Mouse (Mus musculus) ES-E14 (cell line): ENCODE data around the gene Itga2b. TPM values are rescaled to one million over a fixed set of nuclear protein-coding genes. Genes with fewer than 3 reads are reported as not detected.
A peak's percentile ranks its signal among the peaks of the same experiment; 100 is the strongest.

ENCODE experiments used
- DNase-seq: peaks from one replicate; pipeline ENCODE4 v3.0.0-alpha.2; 2013; ENCODE audit warnings: low read depth, low spot score
- H3K27ac ChIP-seq: 2 replicates; pipeline ENCODE4 v1.5.1; 2012; ENCODE audit warnings: low read depth, mild to moderate bottlenecking, low read length, moderate library complexity, mixed read lengths; ENCODE audit not compliant: poor library complexity, insufficient read depth, severe bottlenecking
- H3K36me3 ChIP-seq: 2 replicates; pipeline ENCODE4 v1.6.1; 2012; ENCODE audit warnings: mild to moderate bottlenecking, low read length, moderate library complexity, mixed read lengths; ENCODE audit not compliant: control insufficient read depth, poor library complexity, insufficient read depth, severe bottlenecking
- H3K4me1 ChIP-seq, 2 experiments: fragments of 150-350 bp in 1 of 2; sonication (generic) in 1 of 2; 2 replicates each; pipeline ENCODE4 v1.6.1; 2012; ENCODE audit warnings: low read length in 2 of 2, mild to moderate bottlenecking in 1 of 2, mixed read lengths in 1 of 2; ENCODE audit not compliant: control insufficient read depth in 2 of 2, insufficient read depth in 2 of 2, poor library complexity in 1 of 2
- H3K4me3 ChIP-seq, 2 experiments: fragments of 150-350 bp in 1 of 2; sonication (generic) in 1 of 2; 2 replicates each; pipeline ENCODE4 v1.5.1; 2012; ENCODE audit warnings: low read length in 2 of 2, low read depth in 1 of 2, mild to moderate bottlenecking in 1 of 2, mixed read lengths in 1 of 2; ENCODE audit not compliant: insufficient read depth in 1 of 2, poor library complexity in 1 of 2, severe bottlenecking in 1 of 2
- H3K9ac ChIP-seq: 2 replicates; pipeline ENCODE4 v1.6.1; 2012; ENCODE audit warnings: low read depth, mild to moderate bottlenecking, low read length, mixed read lengths; ENCODE audit not compliant: poor library complexity, insufficient read depth, severe bottlenecking
- H3K9me3 ChIP-seq: fragments of 150-350 bp; sonication (generic); 2 replicates; pipeline ENCODE4 v1.6.1; 2012; ENCODE audit warnings: low read depth, mild to moderate bottlenecking, low read length; ENCODE audit not compliant: control insufficient read depth, insufficient read depth
- CHD2 ChIP-seq: IDR thresholded peaks from 2 replicates; pipeline ENCODE4 v1.6.1; 2014; ENCODE audit warnings: mild to moderate bottlenecking, low read depth, low read length, inconsistent platforms
- HCFC1 ChIP-seq: IDR thresholded peaks from 2 replicates; pipeline ENCODE4 v1.6.1; 2012; ENCODE audit warnings: low read length, inconsistent platforms, borderline replicate concordance; ENCODE audit not compliant: insufficient read depth
- MAFK ChIP-seq: IDR thresholded peaks from 2 replicates; pipeline ENCODE4 v1.6.1; 2014; ENCODE audit warnings: mild to moderate bottlenecking, low read depth, low read length, inconsistent platforms; ENCODE audit not compliant: insufficient read depth
- ZC3H11A ChIP-seq: IDR thresholded peaks from 2 replicates; pipeline ENCODE4 v1.6.1; 2012; ENCODE audit warnings: low read depth, mild to moderate bottlenecking, inconsistent platforms, low read length, borderline replicate concordance
- ZNF384 ChIP-seq: IDR thresholded peaks from 2 replicates; pipeline ENCODE4 v1.6.1; 2012; ENCODE audit warnings: low read depth, low read length, inconsistent platforms
- in situ Hi-C, 2 experiments: fragments of 600-800 bp; cut with MboI; formaldehyde crosslinking; loops; one replicate each; pipeline ENCODE4 v1.15.1; 2025; ENCODE audit warnings: low sequenced_read_pairs in 2 of 2, inconsistent platforms in 1 of 2; ENCODE audit not compliant: unreplicated experiment in 2 of 2
- total RNA-seq: library from RNA; depleted of rRNA; stranded (reverse); fragments of 300-350 nt; gene quantifications from 2 replicates; pipeline ENCODE4 v1.2.3, GENCODE M21; 2012

Gene Itga2b
- total RNA-seq, 1 experiment: 6.6 TPM

- Histone ChIP-seq H3K4me1 (peaks cover 0 to 18% of the 10 kb centered on the region in 2 experiments; a peak in 2 of 4 replicates), H3K27ac (no peak overlapping the region), H3K9ac (no peak overlapping the region), H3K9me3 (no peaks in the 10 kb centered on the region), H3K4me3 (no peak overlapping the region; a peak in 1 of 4 replicates), H3K36me3 (peaks cover 13% of the 10 kb centered on the region; the same call in 1 of the 2 replicates)
- DNase-seq: no peak
- in situ Hi-C loops: no loop called here
- TF ChIP-seq ZNF384 (no peak), ZC3H11A (no peak), HCFC1 (no peak), CHD2 (no peak), MAFK (no peak)
Measured at GRCm38 (mm10) chr11:102440255-102440654, 29.7 kb downstream of the Itga2b start.

GRCm38 (mm10) chr11:102439093-102440082 lies 30.5 kb downstream of the Itga2b start:
- Histone ChIP-seq H3K9me3 (no peaks in the 10 kb centered on the region), H3K9ac (no peak overlapping the region; the same call in 1 of the 2 replicates), H3K36me3 (peaks cover 21% of the 10 kb centered on the region), H3K4me1 (peaks cover 0 to 16% of the 10 kb centered on the region in 2 experiments; a peak in 1 of 4 replicates), H3K27ac (no peak overlapping the region), H3K4me3 (no peak overlapping the region)
- in situ Hi-C loops: loop anchor here in 1 of 2 experiments (10.0 kb wide), 1 partner anchor 115 kb away; no protein-coding TSS in a partner anchor
- TF ChIP-seq ZC3H11A: no peak
- no peak for TF ChIP-seq MAFK
- no peak for TF ChIP-seq HCFC1
- no peak for TF ChIP-seq ZNF384
- TF ChIP-seq CHD2: no peak
- no peak for DNase-seq

GRCm38 (mm10) chr11:102438212-102439092 lies 31.5 kb downstream of the Itga2b start:
- in situ Hi-C loops: loop anchor here in 1 of 2 experiments (10.0 kb wide), 1 partner anchor 114 kb away; no protein-coding TSS in a partner anchor
- Histone ChIP-seq H3K9ac (peak overlapping the region; percentile 80), H3K4me3 (peak overlapping the region; percentile 79 to 88), H3K27ac (no peak overlapping the region), H3K36me3 (peaks cover 26% of the 10 kb centered on the region), H3K4me1 (peaks cover 0 to 12% of the 10 kb centered on the region in 2 experiments; a peak in 1 of 4 replicates), H3K9me3 (no peaks in the 10 kb centered on the region)
- DNase-seq: peak; percentile 67
- TF ChIP-seq ZC3H11A: 0 out of 2 replicates have a peak, but pooled peaks have one; percentile 10
- peak; percentile 23; the same call in 1 of the 2 replicates for TF ChIP-seq CHD2
- TF ChIP-seq HCFC1: peak; percentile 66; the same call in 1 of the 2 replicates
- no peak for TF ChIP-seq ZNF384
